Mouse (Mus musculus) G1E (cell line): Measurements from ENCODE around the gene Dysf.

Experiments used
- CTCF ChIP-seq: IDR thresholded peaks from 2 replicates; pipeline ENCODE4 v1.5.1; 2012; ENCODE audit warnings: low read depth, low read length, inconsistent platforms, mixed read lengths
- GATA2 ChIP-seq: IDR thresholded peaks from 2 replicates; pipeline ENCODE4 v1.6.1; 2012; ENCODE audit warnings: low read depth, low read length, inconsistent platforms, borderline replicate concordance
- TAL1 ChIP-seq: conservative IDR thresholded peaks from 2 replicates; pipeline ENCODE4 v1.6.1; 2012; ENCODE audit warnings: low read depth, low read length, inconsistent platforms, mixed read lengths

DNA sequence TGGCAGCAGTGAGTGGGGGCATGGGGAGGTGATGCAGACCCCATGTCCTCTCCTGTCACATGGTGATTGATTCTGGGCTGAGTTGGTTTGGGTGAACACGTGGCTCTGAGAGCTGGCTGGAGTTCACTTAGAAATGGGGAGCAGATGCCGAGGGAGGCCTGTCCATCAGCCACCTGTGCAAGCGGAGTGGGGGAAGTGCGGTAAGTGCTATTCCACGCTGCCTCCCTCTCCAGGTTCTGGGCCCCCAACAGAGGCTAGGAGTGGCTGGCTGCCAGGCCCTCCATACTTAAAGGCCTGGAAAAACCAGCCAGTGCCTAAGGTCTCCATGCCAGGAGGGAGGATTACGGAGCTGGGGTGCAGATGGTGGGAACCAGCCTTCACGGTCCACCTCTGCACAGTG is 222.7 kb downstream of the Dysf start:
- TF ChIP-seq CTCF: no peak
- TF ChIP-seq TAL1: no peak
- TF ChIP-seq GATA2: no peak
